Mouse (Mus musculus): Measurements from ENCODE around the gene Sos1. TPM values are rescaled to one million over a fixed set of nuclear protein-coding genes. Genes with fewer than 3 reads are reported as not detected.
A peak's percentile ranks its signal among the peaks of the same experiment; 100 is the strongest.
"Not testable (repeated sequence)": the region's sequence is repeated elsewhere in the genome, so short reads cannot be mapped to it uniquely, and the experiment has no call there.

Gene Sos1
- polyA plus RNA-seq, 1 experiment = 0.06 TPM

- H3K9me3 ChIP-seq (ENCODE audit: control insufficient read depth, low read length) = no peaks in the 10 kb centered on the region
- no peak overlapping the region for H3K4me3 ChIP-seq (replicated peaks)
- peaks cover 70% of the 10 kb centered on the region for H3K36me3 ChIP-seq (ENCODE audit: control insufficient read depth)
- no peak for TF ChIP-seq GATA1 (IDR thresholded peaks at IDR 0.05; ENCODE audit: low read length)
- TF ChIP-seq TAL1 (IDR thresholded peaks at IDR 0.05; ENCODE audit: low read length) = no peak
- no peaks in the 10 kb centered on the region for H3K27me3 ChIP-seq (ENCODE audit: control insufficient read depth)
- no peaks in the 10 kb centered on the region for H3K4me1 ChIP-seq (ENCODE audit: control insufficient read depth)
Measured at GRCm38 (mm10) chr17:80411182-80411581, 69.1 kb downstream of the Sos1 start.

- Histone ChIP-seq H3K4me3 (replicated peaks) (no peak overlapping the region), H3K27me3 (ENCODE audit: control insufficient read depth) (no peaks in the 10 kb centered on the region), H3K9me3 (ENCODE audit: control insufficient read depth, low read length) (no peaks in the 10 kb centered on the region), H3K36me3 (ENCODE audit: control insufficient read depth) (peaks cover 24% of the 10 kb centered on the region), H3K4me1 (ENCODE audit: control insufficient read depth) (no peaks in the 10 kb centered on the region)
- no peak for TF ChIP-seq GATA1 (IDR thresholded peaks at IDR 0.05; ENCODE audit: low read length)
- TF ChIP-seq TAL1 (IDR thresholded peaks at IDR 0.05; ENCODE audit: low read length) = no peak
Measured at GRCm38 (mm10) chr17:80398243-80398642, 82.0 kb downstream of the Sos1 start.

- Histone ChIP-seq H3K27me3 (ENCODE audit: control insufficient read depth) (no peaks in the 10 kb centered on the region), H3K4me1 (ENCODE audit: control insufficient read depth) (peaks cover 7% of the 10 kb centered on the region), H3K36me3 (ENCODE audit: control insufficient read depth) (no peaks in the 10 kb centered on the region), H3K4me3 (replicated peaks) (peak overlapping the region; percentile 43), H3K9me3 (ENCODE audit: control insufficient read depth, low read length) (no peaks in the 10 kb centered on the region)
- no peak for TF ChIP-seq TAL1 (IDR thresholded peaks at IDR 0.05; ENCODE audit: low read length)
- TF ChIP-seq GATA1 (IDR thresholded peaks at IDR 0.05; ENCODE audit: low read length) = no peak
Measured at GRCm38 (mm10) chr17:80391423-80392403, 88.5 kb downstream of the Sos1 start.

- Histone ChIP-seq H3K27me3 (ENCODE audit: control insufficient read depth) (no peaks in the 10 kb centered on the region), H3K4me1 (ENCODE audit: control insufficient read depth) (peaks cover 7% of the 10 kb centered on the region), H3K9me3 (ENCODE audit: control insufficient read depth, low read length) (no peaks in the 10 kb centered on the region), H3K4me3 (replicated peaks) (no peak overlapping the region), H3K36me3 (ENCODE audit: control insufficient read depth) (no peaks in the 10 kb centered on the region)
- TF ChIP-seq TAL1 (IDR thresholded peaks at IDR 0.05; ENCODE audit: low read length) = no peak
- no peak for TF ChIP-seq GATA1 (IDR thresholded peaks at IDR 0.05; ENCODE audit: low read length)
Measured at GRCm38 (mm10) chr17:80390024-80390423, 90.2 kb downstream of the Sos1 start.

- H3K27me3 ChIP-seq (ENCODE audit: control insufficient read depth) = no peaks in the 10 kb centered on the region
- H3K4me1 ChIP-seq (ENCODE audit: control insufficient read depth) = no peaks in the 10 kb centered on the region
Measured at GRCm38 (mm10) chr17:80385671-80386070, 94.6 kb downstream of the Sos1 start.

GRCm38 (mm10) chr17:80378386-80378785 is 101.9 kb downstream of the Sos1 start:
- H3K9me3 ChIP-seq (ENCODE audit: control insufficient read depth, low read length); H3K4me1 ChIP-seq (ENCODE audit: control insufficient read depth); H3K4me3 ChIP-seq (replicated peaks); H3K36me3 ChIP-seq (ENCODE audit: control insufficient read depth): not testable (repeated sequence)
- peaks cover 18% of the 10 kb centered on the region for H3K27me3 ChIP-seq (ENCODE audit: control insufficient read depth)

More at GRCm38 (mm10) chr17:80385671-80386070, 94.6 kb downstream of the Sos1 start:
- Histone ChIP-seq H3K9me3 (ENCODE audit: control insufficient read depth, low read length) (no peaks in the 10 kb centered on the region), H3K4me3 (replicated peaks) (no peak overlapping the region), H3K36me3 (ENCODE audit: control insufficient read depth) (no peaks in the 10 kb centered on the region)
- no peak for TF ChIP-seq TAL1 (IDR thresholded peaks at IDR 0.05; ENCODE audit: low read length)
- no peak for TF ChIP-seq GATA1 (IDR thresholded peaks at IDR 0.05; ENCODE audit: low read length)

- Histone ChIP-seq H3K36me3 (ENCODE audit: control insufficient read depth) (no peaks in the 10 kb centered on the region), H3K9me3 (ENCODE audit: control insufficient read depth, low read length) (peaks cover 7% of the 10 kb centered on the region), H3K27me3 (ENCODE audit: control insufficient read depth) (peaks cover 33% of the 10 kb centered on the region), H3K4me3 (replicated peaks) (peak overlapping the region; percentile 59), H3K4me1 (ENCODE audit: control insufficient read depth) (peaks cover 13% of the 10 kb centered on the region)
- no peak for TF ChIP-seq GATA1 (IDR thresholded peaks at IDR 0.05; ENCODE audit: low read length)
Measured at GRCm38 (mm10) chr17:80373726-80374096, 106.5 kb downstream of the Sos1 start.

GRCm38 (mm10) chr17:80372989-80373725 is 107.1 kb downstream of the Sos1 start, which contains the start of gene Gm10190:
Gm10190 (minus strand) TSS chr17:80373541.
- Histone ChIP-seq H3K4me3 (replicated peaks) (peak within 1 kb of the TSS; percentile 59), H3K36me3 (ENCODE audit: control insufficient read depth) (no peaks in the 10 kb centered on the region), H3K27me3 (ENCODE audit: control insufficient read depth) (peaks cover 33% of the 10 kb centered on the region), H3K4me1 (ENCODE audit: control insufficient read depth) (peaks cover 13% of the 10 kb centered on the region), H3K9me3 (ENCODE audit: control insufficient read depth, low read length) (peaks cover 7% of the 10 kb centered on the region)
- TF ChIP-seq TAL1 (IDR thresholded peaks at IDR 0.05; ENCODE audit: low read length) (no peak), GATA1 (IDR thresholded peaks at IDR 0.05; ENCODE audit: low read length) (no peak)

- Histone ChIP-seq H3K36me3 (ENCODE audit: control insufficient read depth) (no peaks in the 10 kb centered on the region), H3K4me3 (replicated peaks) (no peak overlapping the region), H3K4me1 (ENCODE audit: control insufficient read depth) (peaks cover 9% of the 10 kb centered on the region), H3K27me3 (ENCODE audit: control insufficient read depth) (peaks cover 17% of the 10 kb centered on the region), H3K9me3 (ENCODE audit: control insufficient read depth, low read length) (peaks cover 3% of the 10 kb centered on the region; the same call in 1 of the 2 replicates)
- TF ChIP-seq TAL1 (IDR thresholded peaks at IDR 0.05; ENCODE audit: low read length) (no peak), GATA1 (IDR thresholded peaks at IDR 0.05; ENCODE audit: low read length) (no peak)
Measured at GRCm38 (mm10) chr17:80368606-80369005, 111.6 kb downstream of the Sos1 start.

Measured in erythroblast, embryonic 14.5 days (primary cell).